Mouse (Mus musculus): ENCODE measurements around the gene Tigd4. TPM values are rescaled to one million over a fixed set of nuclear protein-coding genes. Genes with fewer than 3 reads are reported as not detected.

The Tigd4 gene
- 0.34 TPM for polyA plus RNA-seq (2014; fragmentation: Illumina TruSeq; extraction: RNeasy Lipid Tissue Mini Kit (QIAGEN cat#74804))

GRCm38 (mm10) chr3:84593274-84593673 is at the start of gene Tigd4:
TSS of gene Tigd4 (plus strand) at chr3:84593574.

GRCm38 (mm10) chr3:84582023-84582912 is 11.1 kb upstream of the Tigd4 start, which contains the start of gene Arfip1:
TSS of gene Arfip1 (minus strand) at chr3:84582625.

Other genes with a start within 250 kb of the Tigd4 start
- gene Fhdc1, start 113.1 kb upstream of the Tigd4 start, polyA plus RNA-seq (2014; fragmentation: Illumina TruSeq; extraction: RNeasy Lipid Tissue Mini Kit (QIAGEN cat#74804)): 19.4 TPM
- 207 TPM for gene Arfip1, start 10.9 kb upstream of the Tigd4 start, polyA plus RNA-seq (2014; fragmentation: Illumina TruSeq; extraction: RNeasy Lipid Tissue Mini Kit (QIAGEN cat#74804))
- 2.2 TPM for gene Tmem154, start 72.6 kb downstream of the Tigd4 start, polyA plus RNA-seq (2014; fragmentation: Illumina TruSeq; extraction: RNeasy Lipid Tissue Mini Kit (QIAGEN cat#74804))
- gene Fbxw7, start 221.7 kb downstream of the Tigd4 start, polyA plus RNA-seq (2014; fragmentation: Illumina TruSeq; extraction: RNeasy Lipid Tissue Mini Kit (QIAGEN cat#74804)): 61.0 TPM